Mouse (Mus musculus) midbrain, embryonic 16.5 days (tissue): ENCODE results near the gene Eef1akmt2. TPM values are rescaled to one million over a fixed set of nuclear protein-coding genes. Genes with fewer than 3 reads are reported as not detected.

Source experiments
- ATAC-seq: fragments of 200-750 bp; cut with Nextera tagmentation; 2 replicates; pipeline ENCODE4 v1.8.0; 2017; ENCODE audit warnings: moderate TSS enrichment
- H3K27ac ChIP-seq: fragments of 300-500 bp; sonication (generic); 2 replicates; pipeline ENCODE4 v1.5.1; 2014; ENCODE audit warnings: mild to moderate bottlenecking, low read length, mixed read lengths
- H3K27me3 ChIP-seq: fragments of 300-500 bp; sonication (generic); 2 replicates; pipeline ENCODE4 v1.6.1; 2014; ENCODE audit warnings: low read depth, low read length, mixed read lengths; ENCODE audit not compliant: control insufficient read depth, insufficient read depth
- H3K36me3 ChIP-seq: fragments of 300-500 bp; sonication (generic); 2 replicates; pipeline ENCODE4 v1.6.1; 2014; ENCODE audit warnings: mild to moderate bottlenecking, low read length, moderate library complexity, mixed read lengths; ENCODE audit not compliant: control insufficient read depth, insufficient read depth
- H3K4me1 ChIP-seq: fragments of 300-500 bp; sonication (generic); 2 replicates; pipeline ENCODE4 v1.6.1; 2014; ENCODE audit warnings: mild to moderate bottlenecking, low read length, mixed read lengths; ENCODE audit not compliant: control insufficient read depth, insufficient read depth
- H3K4me2 ChIP-seq: fragments of 300-500 bp; sonication (generic); 2 replicates; pipeline ENCODE4 v1.6.1; 2014; ENCODE audit warnings: mild to moderate bottlenecking, low read length, mixed read lengths
- H3K4me3 ChIP-seq: fragments of 300-500 bp; sonication (generic); 2 replicates; pipeline ENCODE4 v1.5.1; 2014; ENCODE audit warnings: low read depth, mild to moderate bottlenecking, low read length, moderate library complexity, mixed read lengths
- H3K9ac ChIP-seq: fragments of 300-500 bp; sonication (generic); 2 replicates; pipeline ENCODE4 v1.6.1; 2014; ENCODE audit warnings: low read depth, low read length, mixed read lengths
- H3K9me3 ChIP-seq: fragments of 300-500 bp; sonication (generic); replicated peaks from 2 replicates; pipeline ENCODE4 v1.6.1; 2014; ENCODE audit warnings: mild to moderate bottlenecking, low read length, mixed read lengths; ENCODE audit not compliant: control insufficient read depth, poor library complexity, severe bottlenecking
- WGBS: fragments of 180-500 bp; shearing (Covaris S2); extraction: QIAGEN DNeasy Blood & Tissue Kit; methylation state at CpG from one replicate; pipeline ENCODE4 v1.1.7; 2014; 5-methylcytosine and 5-hydroxymethylcytosine counted together
- polyA plus RNA-seq: library from polyadenylated mRNA; unstranded; fragments of >200 nt; fragmentation: Nextera tagmentation; extraction: Ambion mirVana; gene quantifications from 2 replicates; pipeline ENCODE4 v1.2.1, GENCODE M21; 2015

Gene Eef1akmt2
- polyA plus RNA-seq, 1 experiment from 2014 or later, result 94.3 TPM

DNA sequence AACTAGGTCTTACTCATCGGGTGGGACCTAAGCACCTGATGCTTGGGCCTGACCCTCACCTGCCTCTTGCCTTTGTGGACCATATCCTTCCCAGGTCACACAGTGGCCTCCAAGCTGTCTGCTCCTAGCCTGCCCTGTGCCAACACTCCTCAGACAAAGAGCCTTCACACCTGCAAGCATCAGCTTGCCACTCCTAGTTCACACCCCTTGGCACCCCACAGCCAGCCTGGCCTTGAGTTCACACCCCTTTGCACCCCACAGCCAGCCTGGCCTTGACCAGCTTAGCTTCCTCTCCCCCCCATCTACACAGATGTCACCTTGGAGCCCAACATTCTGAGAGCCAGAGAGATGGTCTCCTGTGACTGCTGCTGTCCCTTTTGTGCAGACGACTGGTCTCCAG lies 49.1 kb downstream of the Eef1akmt2 start:
- no peak overlapping the region for H3K4me2 ChIP-seq
- peaks cover 25% of the 10 kb centered on the region for H3K4me1 ChIP-seq
- no peak overlapping the region for H3K4me3 ChIP-seq
- no peak for ATAC-seq
- no peak overlapping the region for H3K27ac ChIP-seq
- no peak overlapping the region for H3K9ac ChIP-seq
- H3K27me3 ChIP-seq, result no peaks in the 10 kb centered on the region
- no peaks in the 10 kb centered on the region for H3K36me3 ChIP-seq
- WGBS, result 98% methylated on average over 2 of the region's 2 CpGs
- H3K9me3 ChIP-seq, result no peaks in the 10 kb centered on the region

GRCm38 (mm10) chr7:132802691-132803090 lies 49.8 kb downstream of the Eef1akmt2 start:
- no peak overlapping the region for H3K4me2 ChIP-seq
- no peak overlapping the region for H3K9ac ChIP-seq
- no peaks in the 10 kb centered on the region for H3K27me3 ChIP-seq
- H3K4me1 ChIP-seq, result peaks cover 20% of the 10 kb centered on the region
- H3K27ac ChIP-seq, result no peak overlapping the region
- no peak for ATAC-seq
- 86% methylated on average over 11 of the region's 11 CpGs for WGBS
- no peaks in the 10 kb centered on the region for H3K36me3 ChIP-seq
- H3K4me3 ChIP-seq, result no peak overlapping the region
- H3K9me3 ChIP-seq, result no peaks in the 10 kb centered on the region

GRCm38 (mm10) chr7:132802066-132802465 lies 50.4 kb downstream of the Eef1akmt2 start:
- ATAC-seq, result no peak
- Histone ChIP-seq H3K4me1 (peaks cover 14% of the 10 kb centered on the region), H3K27ac (no peak overlapping the region), H3K36me3 (no peaks in the 10 kb centered on the region), H3K9ac (no peak overlapping the region), H3K27me3 (no peaks in the 10 kb centered on the region), H3K4me2 (no peak overlapping the region), H3K9me3 (no peaks in the 10 kb centered on the region), H3K4me3 (no peak overlapping the region)
- WGBS, result 79% methylated on average over 2 of the region's 2 CpGs

- H3K27ac ChIP-seq, result no peak overlapping the region
- no peak overlapping the region for H3K4me2 ChIP-seq
- H3K4me1 ChIP-seq, result peaks cover 8% of the 10 kb centered on the region
- WGBS, result 88% methylated on average over 5 of the region's 5 CpGs
- no peaks in the 10 kb centered on the region for H3K36me3 ChIP-seq
- no peaks in the 10 kb centered on the region for H3K9me3 ChIP-seq
- no peak overlapping the region for H3K9ac ChIP-seq
- ATAC-seq, result no peak
- no peak overlapping the region for H3K4me3 ChIP-seq
- no peaks in the 10 kb centered on the region for H3K27me3 ChIP-seq
Measured at GRCm38 (mm10) chr7:132801509-132801908, 51.0 kb downstream of the Eef1akmt2 start.

GRCm38 (mm10) chr7:132800868-132801267 lies 51.6 kb downstream of the Eef1akmt2 start:
- no peaks in the 10 kb centered on the region for H3K9me3 ChIP-seq
- no peak overlapping the region for H3K4me2 ChIP-seq
- ATAC-seq, result no peak
- no peak overlapping the region for H3K9ac ChIP-seq
- H3K4me3 ChIP-seq, result no peak overlapping the region
- no peaks in the 10 kb centered on the region for H3K36me3 ChIP-seq
- H3K27ac ChIP-seq, result no peak overlapping the region
- WGBS, result 81% methylated on average over 10 of the region's 10 CpGs
- no peaks in the 10 kb centered on the region for H3K27me3 ChIP-seq
- H3K4me1 ChIP-seq, result peaks cover 2% of the 10 kb centered on the region

DNA sequence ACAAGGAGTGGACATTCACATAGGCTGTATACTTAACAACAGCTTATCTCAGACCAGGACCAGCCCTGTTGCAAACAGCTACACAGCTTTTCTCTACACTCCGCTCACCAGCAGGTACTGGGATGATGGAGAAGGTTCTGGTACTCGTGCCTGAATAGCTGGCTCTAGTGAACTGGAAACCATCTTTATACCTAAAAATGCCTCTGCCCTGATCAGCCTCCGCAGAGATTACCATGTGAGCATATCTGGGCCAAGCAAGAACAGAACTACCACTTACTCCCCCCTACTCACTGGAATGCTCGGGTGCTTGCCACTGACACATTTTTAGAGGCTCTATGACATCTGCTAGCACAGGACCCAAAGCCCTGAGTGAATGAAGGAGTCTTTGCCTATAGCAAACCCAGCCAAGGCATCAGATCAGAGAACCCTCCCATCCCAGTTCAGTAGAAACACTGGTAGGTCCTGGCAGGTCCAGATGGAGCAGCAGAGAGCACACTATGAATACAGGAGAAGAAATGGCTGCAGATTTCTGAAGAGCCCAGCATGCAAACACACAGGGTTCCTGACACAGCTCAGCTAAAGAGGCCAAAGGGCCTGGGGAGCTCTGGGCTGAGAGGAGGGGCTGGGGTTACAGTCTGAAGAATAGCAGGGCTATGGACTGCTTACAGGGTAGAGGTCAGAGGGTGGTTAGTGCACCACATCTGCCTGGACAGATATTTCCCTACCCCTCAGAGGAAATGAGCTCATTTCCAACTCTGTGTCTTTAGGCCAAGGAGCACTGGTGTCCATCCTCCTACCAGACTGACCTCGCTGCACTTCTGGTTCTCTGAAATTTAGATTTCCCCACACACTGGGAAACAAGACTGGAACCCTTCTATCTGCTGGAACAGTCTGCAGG lies 53.1 kb downstream of the Eef1akmt2 start:
- Histone ChIP-seq H3K9ac (no peak overlapping the region), H3K9me3 (no peaks in the 10 kb centered on the region), H3K27ac (no peak overlapping the region), H3K36me3 (no peaks in the 10 kb centered on the region), H3K27me3 (no peaks in the 10 kb centered on the region), H3K4me2 (no peak overlapping the region), H3K4me1 (no peaks in the 10 kb centered on the region), H3K4me3 (no peak overlapping the region)
- WGBS, result 88% methylated on average over 5 of the region's 5 CpGs
- ATAC-seq, result no peak

- Histone ChIP-seq H3K4me1 (no peaks in the 10 kb centered on the region), H3K4me2 (no peak overlapping the region), H3K9ac (no peak overlapping the region), H3K27ac (no peak overlapping the region), H3K36me3 (no peaks in the 10 kb centered on the region), H3K4me3 (no peak overlapping the region), H3K9me3 (no peaks in the 10 kb centered on the region), H3K27me3 (no peaks in the 10 kb centered on the region)
- 94% methylated on average over 5 of the region's 5 CpGs for whole genome bisulfite sequencing
- no peak for ATAC-seq
Measured at GRCm38 (mm10) chr7:132795141-132795540, 57.3 kb downstream of the Eef1akmt2 start.

- Histone ChIP-seq H3K4me3 (no peak overlapping the region), H3K36me3 (no peaks in the 10 kb centered on the region), H3K9ac (no peak overlapping the region), H3K4me2 (no peak overlapping the region), H3K4me1 (no peaks in the 10 kb centered on the region), H3K9me3 (no peaks in the 10 kb centered on the region), H3K27ac (no peak overlapping the region), H3K27me3 (no peaks in the 10 kb centered on the region)
- 65% methylated on average over 6 of the region's 6 CpGs for WGBS
- ATAC-seq, result no peak
Measured at GRCm38 (mm10) chr7:132793467-132793866, 59.0 kb downstream of the Eef1akmt2 start.

DNA sequence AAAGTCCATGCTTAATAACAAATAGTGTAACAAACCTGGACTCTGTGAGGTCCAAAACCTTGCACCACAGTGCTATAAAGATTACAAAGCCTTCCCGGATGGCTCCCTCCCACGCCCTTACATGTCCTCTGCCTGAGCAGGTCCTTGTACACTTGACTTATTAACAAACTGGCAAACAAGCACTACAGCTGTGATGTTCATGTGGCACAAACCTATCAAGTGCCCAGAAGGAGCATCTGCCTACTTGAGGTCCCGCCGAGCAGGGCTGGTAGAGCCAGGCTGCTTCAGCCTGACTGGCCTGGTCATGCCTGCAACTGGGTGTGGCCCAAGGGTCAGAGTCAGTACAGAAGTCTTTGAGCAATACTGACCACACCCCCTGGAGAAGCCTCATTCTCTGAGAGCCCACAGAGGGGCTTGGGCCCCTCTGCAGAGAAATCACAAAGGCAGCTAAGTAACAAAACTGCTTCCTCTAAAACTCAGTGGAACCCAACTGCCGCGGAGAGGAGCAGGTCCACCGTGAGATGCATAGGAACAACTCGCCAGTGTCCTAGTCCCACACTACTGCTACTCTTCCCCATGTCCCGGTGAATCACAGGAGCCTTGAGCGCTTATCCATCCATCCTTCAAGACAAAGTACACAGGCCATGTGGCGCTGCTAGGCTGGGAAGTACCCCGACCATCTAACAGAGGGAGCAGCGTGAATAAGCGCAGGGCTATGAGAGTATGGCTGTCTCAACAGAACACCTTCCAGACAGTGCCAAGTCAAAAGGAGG lies 61.8 kb downstream of the Eef1akmt2 start:
- Histone ChIP-seq H3K27ac (no peak overlapping the region), H3K36me3 (no peaks in the 10 kb centered on the region), H3K4me3 (no peak overlapping the region), H3K27me3 (no peaks in the 10 kb centered on the region), H3K9me3 (no peaks in the 10 kb centered on the region), H3K9ac (no peak overlapping the region), H3K4me2 (no peak overlapping the region), H3K4me1 (peaks cover 9% of the 10 kb centered on the region)
- 86% methylated on average over 14 of the region's 14 CpGs for WGBS
- no peak for ATAC-seq
